Mouse (Mus musculus): Measurements from ENCODE around the gene Gse1. TPM values are rescaled to one million over a fixed set of nuclear protein-coding genes. Genes with fewer than 3 reads are reported as not detected.
A peak's percentile ranks its signal among the peaks of the same experiment; 100 is the strongest.

The Gse1 gene
- polyA plus RNA-seq, 1 experiment, result 14.7 TPM

GRCm38 (mm10) chr8:120415474-120415873 lies 187.2 kb downstream of the Gse1 start:
- no peaks in the 10 kb centered on the region for H3K27me3 ChIP-seq (ENCODE audit: control insufficient read depth, insufficient read depth, insufficient read length)
- no peaks in the 10 kb centered on the region for H3K36me3 ChIP-seq (ENCODE audit: control insufficient read depth, insufficient read depth)
- H3ac ChIP-seq (ENCODE audit: control insufficient read depth, insufficient read length), result no peak overlapping the region
- H3K4me2 ChIP-seq (ENCODE audit: low read depth), result no peak overlapping the region
- H3K4me3 ChIP-seq, result no peak overlapping the region
- H3K79me2 ChIP-seq (ENCODE audit: control insufficient read depth, insufficient read depth), result no peaks in the 10 kb centered on the region
- TF ChIP-seq E2F4 (IDR thresholded peaks at IDR 0.05; ENCODE audit: insufficient read depth) (no peak), REST (IDR thresholded peaks at IDR 0.05; ENCODE audit: insufficient read depth, insufficient read length) (no peak), MYOD1 (IDR thresholded peaks at IDR 0.05; ENCODE audit: control insufficient read depth in 1 of 3, insufficient read length in 2 of 3, low read depth in 2 of 3) (no peak), CEBPB (IDR thresholded peaks at IDR 0.05; ENCODE audit: insufficient read depth, poor library complexity, severe bottlenecking) (no peak), USF1 (IDR thresholded peaks at IDR 0.05; ENCODE audit: low read depth) (no peak), SRF (IDR thresholded peaks at IDR 0.05; ENCODE audit: control insufficient read depth, insufficient read length, low read depth) (no peak)

GRCm38 (mm10) chr8:120416173-120416521 lies 187.9 kb downstream of the Gse1 start:
- Histone ChIP-seq H3K4me3 (no peak overlapping the region), H3K27me3 (ENCODE audit: control insufficient read depth, insufficient read depth, insufficient read length) (no peaks in the 10 kb centered on the region), H3K36me3 (ENCODE audit: control insufficient read depth, insufficient read depth) (no peaks in the 10 kb centered on the region), H3K79me2 (ENCODE audit: control insufficient read depth, insufficient read depth) (no peaks in the 10 kb centered on the region), H3ac (ENCODE audit: control insufficient read depth, insufficient read length) (no peak overlapping the region), H3K4me2 (ENCODE audit: low read depth) (peak overlapping the region; percentile 69)
- TF ChIP-seq MYOG (IDR thresholded peaks at IDR 0.05; ENCODE audit: control insufficient read depth in 1 of 3, insufficient read depth in 1 of 3, insufficient read length in 2 of 3, low read depth in 2 of 3) (peak in 1 of 3 experiments; percentile 71), TCF3 (IDR thresholded peaks at IDR 0.05; ENCODE audit: insufficient read length, low read depth) (no peak), MYOD1 (IDR thresholded peaks at IDR 0.05; ENCODE audit: control insufficient read depth in 1 of 3, insufficient read length in 2 of 3, low read depth in 2 of 3) (peak in 1 of 3 experiments; percentile 73)

GRCm38 (mm10) chr8:120416522-120417394 lies 188.5 kb downstream of the Gse1 start:
- Histone ChIP-seq H3ac (ENCODE audit: control insufficient read depth, insufficient read length) (no peak overlapping the region), H3K36me3 (ENCODE audit: control insufficient read depth, insufficient read depth) (no peaks in the 10 kb centered on the region), H3K4me3 (no peak overlapping the region), H3K27me3 (ENCODE audit: control insufficient read depth, insufficient read depth, insufficient read length) (no peaks in the 10 kb centered on the region), H3K79me2 (ENCODE audit: control insufficient read depth, insufficient read depth) (no peaks in the 10 kb centered on the region), H3K4me2 (ENCODE audit: low read depth) (peak overlapping the region; percentile 69)
- TF ChIP-seq MYOG (IDR thresholded peaks at IDR 0.05; ENCODE audit: control insufficient read depth in 1 of 3, insufficient read depth in 1 of 3, insufficient read length in 2 of 3, low read depth in 2 of 3) (peak; percentile 62 to 91 (median 63)), CEBPB (IDR thresholded peaks at IDR 0.05; ENCODE audit: insufficient read depth, poor library complexity, severe bottlenecking) (no peak), SRF (IDR thresholded peaks at IDR 0.05; ENCODE audit: control insufficient read depth, insufficient read length, low read depth) (no peak), TCF12 (IDR thresholded peaks at IDR 0.05; ENCODE audit: insufficient read depth, poor library complexity, severe bottlenecking) (peak; percentile 33), POLR2A (IDR thresholded peaks at IDR 0.05; ENCODE audit: insufficient read length, low read depth) (no peak), REST (IDR thresholded peaks at IDR 0.05; ENCODE audit: insufficient read depth, insufficient read length) (no peak), TCF3 (IDR thresholded peaks at IDR 0.05; ENCODE audit: insufficient read length, low read depth) (peak; percentile 1), MYOD1 (IDR thresholded peaks at IDR 0.05; ENCODE audit: control insufficient read depth in 1 of 3, insufficient read length in 2 of 3, low read depth in 2 of 3) (peak in 2 of 3 experiments; percentile 81 to 87), POLR2AphosphoS2 (IDR thresholded peaks at IDR 0.05; ENCODE audit: insufficient read length, low read depth) (no peak), MAX (IDR thresholded peaks at IDR 0.05; ENCODE audit: low read depth) (no peak), USF1 (IDR thresholded peaks at IDR 0.05; ENCODE audit: low read depth) (no peak)

GRCm38 (mm10) chr8:120418188-120418587 lies 189.9 kb downstream of the Gse1 start:
- Histone ChIP-seq H3K4me2 (ENCODE audit: low read depth) (no peak overlapping the region), H3K4me3 (no peak overlapping the region)
- no peak for TF ChIP-seq USF1 (IDR thresholded peaks at IDR 0.05; ENCODE audit: low read depth)
- no peak for TF ChIP-seq MAX (IDR thresholded peaks at IDR 0.05; ENCODE audit: low read depth)
- no peak for TF ChIP-seq MYOG (IDR thresholded peaks at IDR 0.05; ENCODE audit: control insufficient read depth in 1 of 3, insufficient read depth in 1 of 3, insufficient read length in 2 of 3, low read depth in 2 of 3)
- TF ChIP-seq CEBPB (IDR thresholded peaks at IDR 0.05; ENCODE audit: insufficient read depth, poor library complexity, severe bottlenecking), result no peak
- TF ChIP-seq E2F4 (IDR thresholded peaks at IDR 0.05; ENCODE audit: insufficient read depth), result no peak
- no peak for TF ChIP-seq REST (IDR thresholded peaks at IDR 0.05; ENCODE audit: insufficient read depth, insufficient read length)
- no peak for TF ChIP-seq MYOD1 (IDR thresholded peaks at IDR 0.05; ENCODE audit: control insufficient read depth in 1 of 3, insufficient read length in 2 of 3, low read depth in 2 of 3)
- no peak for TF ChIP-seq POLR2A (IDR thresholded peaks at IDR 0.05; ENCODE audit: insufficient read length, low read depth)
- no peak for TF ChIP-seq POLR2AphosphoS2 (IDR thresholded peaks at IDR 0.05; ENCODE audit: insufficient read length, low read depth)
- TF ChIP-seq SRF (IDR thresholded peaks at IDR 0.05; ENCODE audit: control insufficient read depth, insufficient read length, low read depth), result no peak
- TF ChIP-seq TCF12 (IDR thresholded peaks at IDR 0.05; ENCODE audit: insufficient read depth, poor library complexity, severe bottlenecking), result no peak
- TF ChIP-seq TCF3 (IDR thresholded peaks at IDR 0.05; ENCODE audit: insufficient read length, low read depth), result no peak

GRCm38 (mm10) chr8:120419675-120420074 lies 191.4 kb downstream of the Gse1 start:
- Histone ChIP-seq H3K27me3 (ENCODE audit: control insufficient read depth, insufficient read depth, insufficient read length) (no peaks in the 10 kb centered on the region), H3K36me3 (ENCODE audit: control insufficient read depth, insufficient read depth) (no peaks in the 10 kb centered on the region), H3K79me2 (ENCODE audit: control insufficient read depth, insufficient read depth) (no peaks in the 10 kb centered on the region), H3ac (ENCODE audit: control insufficient read depth, insufficient read length) (no peak overlapping the region), H3K4me3 (no peak overlapping the region), H3K4me2 (ENCODE audit: low read depth) (no peak overlapping the region)
- TF ChIP-seq POLR2AphosphoS2 (IDR thresholded peaks at IDR 0.05; ENCODE audit: insufficient read length, low read depth), result no peak
- no peak for TF ChIP-seq TCF3 (IDR thresholded peaks at IDR 0.05; ENCODE audit: insufficient read length, low read depth)
- no peak for TF ChIP-seq MAX (IDR thresholded peaks at IDR 0.05; ENCODE audit: low read depth)

More at GRCm38 (mm10) chr8:120418188-120418587, 189.9 kb downstream of the Gse1 start:
- Histone ChIP-seq H3ac (ENCODE audit: control insufficient read depth, insufficient read length) (no peak overlapping the region), H3K79me2 (ENCODE audit: control insufficient read depth, insufficient read depth) (no peaks in the 10 kb centered on the region), H3K27me3 (ENCODE audit: control insufficient read depth, insufficient read depth, insufficient read length) (no peaks in the 10 kb centered on the region), H3K36me3 (ENCODE audit: control insufficient read depth, insufficient read depth) (no peaks in the 10 kb centered on the region)

All from myocyte (in vitro differentiated cells).